Mouse (Mus musculus) stomach, embryonic 14.5 days (tissue): Measurements from ENCODE around the gene Serpina1a. TPM values are rescaled to one million over a fixed set of nuclear protein-coding genes. Genes with fewer than 3 reads are reported as not detected.
"Not testable (repeated sequence)": the region's sequence is repeated elsewhere in the genome, so short reads cannot be mapped to it uniquely, and the experiment has no call there.

Source experiments
- ATAC-seq: fragments of 200-750 bp; cut with Nextera tagmentation; 2 replicates; pipeline ENCODE4 v1.8.0; 2017; ENCODE audit warnings: low read depth, moderate TSS enrichment; ENCODE audit not compliant: insufficient number of reproducible peaks, insufficient read depth, low FRiP score
- H3K27ac ChIP-seq: fragments of 300-500 bp; sonication (generic); 2 replicates; pipeline ENCODE4 v1.5.1; 2014; ENCODE audit warnings: mild to moderate bottlenecking, low read length, moderate library complexity, mixed read lengths
- H3K27me3 ChIP-seq: fragments of 300-500 bp; sonication (generic); 2 replicates; pipeline ENCODE4 v1.6.1; 2014; ENCODE audit warnings: low read length, control low read depth, mixed read lengths; ENCODE audit not compliant: control insufficient read depth, insufficient read depth
- H3K36me3 ChIP-seq: fragments of 300-500 bp; sonication (generic); 2 replicates; pipeline ENCODE4 v1.6.1; 2014; ENCODE audit warnings: mild to moderate bottlenecking, control low read depth, low read length, moderate library complexity, mixed read lengths; ENCODE audit not compliant: control insufficient read depth, insufficient read depth
- H3K4me1 ChIP-seq: fragments of 300-500 bp; sonication (generic); 2 replicates; pipeline ENCODE4 v1.6.1; 2014; ENCODE audit warnings: low read length, control low read depth, mixed read lengths; ENCODE audit not compliant: control insufficient read depth, insufficient read depth
- H3K4me2 ChIP-seq: fragments of 300-500 bp; sonication (generic); replicated peaks from 2 replicates; pipeline ENCODE4 v1.6.1; 2014; ENCODE audit warnings: low read depth, low read length, control low read depth
- H3K4me3 ChIP-seq: fragments of 300-500 bp; sonication (generic); 2 replicates; pipeline ENCODE4 v1.5.1; 2014; ENCODE audit warnings: low read depth, low read length, control low read depth
- H3K9ac ChIP-seq: fragments of 300-500 bp; sonication (generic); replicated peaks from 2 replicates; pipeline ENCODE4 v1.6.1; 2014; ENCODE audit warnings: low read depth, mild to moderate bottlenecking, control low read depth, low read length, moderate library complexity, mixed read lengths
- H3K9me3 ChIP-seq: fragments of 300-500 bp; sonication (generic); 2 replicates; pipeline ENCODE4 v1.6.1; 2016; ENCODE audit warnings: low read depth, low read length, control low read depth; ENCODE audit not compliant: control insufficient read depth
- WGBS: fragments of 180-500 bp; shearing (Covaris S2); extraction: QIAGEN DNeasy Blood & Tissue Kit; methylation state at CpG from one replicate; pipeline ENCODE4 v1.1.7; 2014; 5-methylcytosine and 5-hydroxymethylcytosine counted together
- polyA plus RNA-seq: library from polyadenylated mRNA; unstranded; fragments of >200 nt; fragmentation: Nextera tagmentation; extraction: Ambion mirVana; gene quantifications from 2 replicates; pipeline ENCODE4 v1.2.1, GENCODE M21; 2014

Serpina1a gene
- 1.4 and 2.3 TPM in 2 replicates for polyA plus RNA-seq

GRCm38 (mm10) chr12:103863101-103863974 is at the start of gene Serpina1a:
Serpina1a (minus strand) TSS chr12:103863562.
- H3K27ac ChIP-seq, H3K4me2 ChIP-seq, H3K36me3 ChIP-seq, H3K27me3 ChIP-seq, H3K9me3 ChIP-seq, ATAC-seq, H3K4me1 ChIP-seq, H3K4me3 ChIP-seq, H3K9ac ChIP-seq: not testable (repeated sequence)
- WGBS: 76% methylated on average over 9 of the region's 9 CpGs

GRCm38 (mm10) chr12:103909181-103909580 is 45.8 kb upstream of the Serpina1a start:
- H3K27ac ChIP-seq, H3K4me2 ChIP-seq, ATAC-seq, H3K9me3 ChIP-seq, H3K9ac ChIP-seq, H3K4me3 ChIP-seq, H3K36me3 ChIP-seq, H3K4me1 ChIP-seq, H3K27me3 ChIP-seq: not testable (repeated sequence)
- 96% methylated on average over 10 of the region's 16 CpGs for WGBS

- not testable (repeated sequence) for H3K36me3 ChIP-seq, H3K27me3 ChIP-seq, H3K4me3 ChIP-seq, H3K9ac ChIP-seq, H3K4me1 ChIP-seq, H3K9me3 ChIP-seq, H3K27ac ChIP-seq, ATAC-seq, H3K4me2 ChIP-seq
- whole genome bisulfite sequencing: 42% methylated on average over 1 of the region's 1 CpGs
These were observed 44.4 kb upstream of the Serpina1a start for GRCm38 (mm10) chr12:103907746-103908145.

- not testable (repeated sequence) for H3K36me3 ChIP-seq, H3K4me2 ChIP-seq, H3K27ac ChIP-seq, H3K4me3 ChIP-seq, H3K27me3 ChIP-seq, H3K9ac ChIP-seq, H3K9me3 ChIP-seq, ATAC-seq, H3K4me1 ChIP-seq
- WGBS: 77% methylated on average over 4 of the region's 4 CpGs
These were observed 41.5 kb upstream of the Serpina1a start, which contains the start of gene Serpina1c for GRCm38 (mm10) chr12:103904837-103905340. Serpina1c (minus strand) TSS chr12:103904887.

- not testable (repeated sequence) for H3K27me3 ChIP-seq, H3K27ac ChIP-seq, H3K36me3 ChIP-seq, ATAC-seq, H3K4me2 ChIP-seq, H3K4me3 ChIP-seq, H3K9me3 ChIP-seq, H3K9ac ChIP-seq, H3K4me1 ChIP-seq
- 95% methylated on average over 3 of the region's 3 CpGs for WGBS
These were observed 38.6 kb upstream of the Serpina1a start for GRCm38 (mm10) chr12:103901929-103902328.

GRCm38 (mm10) chr12:103866873-103867272 is 3.5 kb upstream of the Serpina1a start:
- not testable (repeated sequence) for H3K27ac ChIP-seq, H3K36me3 ChIP-seq, H3K4me2 ChIP-seq, ATAC-seq, H3K27me3 ChIP-seq, H3K4me1 ChIP-seq, H3K4me3 ChIP-seq, H3K9ac ChIP-seq, H3K9me3 ChIP-seq
- WGBS: 68% methylated on average over 1 of the region's 1 CpGs

- H3K4me1 ChIP-seq: no peaks in the 10 kb centered on the region
- 70% methylated on average over 3 of the region's 3 CpGs for WGBS
- no peak for ATAC-seq
- no peak overlapping the region for H3K27ac ChIP-seq
- no peak overlapping the region for H3K4me2 ChIP-seq
- H3K36me3 ChIP-seq: no peaks in the 10 kb centered on the region
- no peak overlapping the region for H3K9ac ChIP-seq
- H3K9me3 ChIP-seq: no peaks in the 10 kb centered on the region
- H3K4me3 ChIP-seq: no peak overlapping the region
- H3K27me3 ChIP-seq: no peaks in the 10 kb centered on the region
These were observed 2.4 kb downstream of the Serpina1a start for GRCm38 (mm10) chr12:103860976-103861375.

GRCm38 (mm10) chr12:103860571-103860970 is 2.8 kb downstream of the Serpina1a start:
- not testable (repeated sequence) for ATAC-seq, H3K27ac ChIP-seq, H3K4me2 ChIP-seq, H3K36me3 ChIP-seq, H3K4me1 ChIP-seq, H3K27me3 ChIP-seq, H3K9me3 ChIP-seq, H3K4me3 ChIP-seq, H3K9ac ChIP-seq
- WGBS: 84% methylated on average over 3 of the region's 4 CpGs
